Mouse (Mus musculus): ENCODE data around the gene Galm.

The Galm gene

DNA sequence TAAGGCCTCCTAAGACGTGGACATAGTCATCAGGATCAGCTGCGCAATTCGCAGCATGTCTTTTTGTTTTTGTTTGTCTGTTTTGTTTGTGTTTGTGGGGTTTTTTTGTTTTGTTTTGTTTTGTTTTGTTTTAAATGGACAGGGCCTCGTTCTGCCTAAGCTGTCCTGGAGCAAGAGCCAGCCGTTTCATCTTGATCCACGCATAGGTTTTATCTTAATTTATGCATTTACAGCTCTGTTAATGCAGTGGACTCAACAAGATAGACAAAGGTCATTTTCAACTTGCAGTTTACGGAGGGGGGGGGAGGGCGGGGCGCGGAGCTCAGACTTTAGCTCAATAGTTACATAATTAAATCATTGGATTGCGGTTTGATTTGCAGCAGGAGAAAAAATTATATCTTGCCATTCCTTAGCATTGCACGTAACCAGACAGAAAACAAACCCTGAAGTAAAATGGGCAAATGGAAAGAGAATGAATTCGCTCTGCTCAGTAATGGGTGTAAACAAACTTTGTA lies 1.3 kb downstream of the Galm start:
- DNase-seq (ENCODE audit: low read depth, low spot score), result no peak

DNA sequence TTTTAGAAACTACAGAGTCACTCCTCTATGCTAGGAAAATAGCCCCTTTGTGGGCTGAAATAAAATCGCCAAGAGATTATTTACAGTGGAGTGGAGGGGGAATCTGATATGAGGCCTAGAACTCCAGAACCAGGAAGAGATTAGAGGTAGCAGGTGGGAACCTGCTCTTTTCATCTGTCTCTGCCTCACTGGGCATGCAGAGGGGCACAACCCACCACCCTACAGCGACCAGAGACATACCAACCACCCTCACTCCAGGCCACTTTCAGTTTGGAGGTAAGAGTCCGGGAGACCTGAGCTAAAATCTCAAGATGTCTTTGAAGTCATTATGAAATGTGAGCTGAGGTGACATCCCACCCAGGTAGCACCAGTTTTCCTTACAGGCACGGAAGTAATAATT lies 2.1 kb downstream of the Galm start:
- DNase-seq (ENCODE audit: low read depth, low spot score), result no peak

DNA sequence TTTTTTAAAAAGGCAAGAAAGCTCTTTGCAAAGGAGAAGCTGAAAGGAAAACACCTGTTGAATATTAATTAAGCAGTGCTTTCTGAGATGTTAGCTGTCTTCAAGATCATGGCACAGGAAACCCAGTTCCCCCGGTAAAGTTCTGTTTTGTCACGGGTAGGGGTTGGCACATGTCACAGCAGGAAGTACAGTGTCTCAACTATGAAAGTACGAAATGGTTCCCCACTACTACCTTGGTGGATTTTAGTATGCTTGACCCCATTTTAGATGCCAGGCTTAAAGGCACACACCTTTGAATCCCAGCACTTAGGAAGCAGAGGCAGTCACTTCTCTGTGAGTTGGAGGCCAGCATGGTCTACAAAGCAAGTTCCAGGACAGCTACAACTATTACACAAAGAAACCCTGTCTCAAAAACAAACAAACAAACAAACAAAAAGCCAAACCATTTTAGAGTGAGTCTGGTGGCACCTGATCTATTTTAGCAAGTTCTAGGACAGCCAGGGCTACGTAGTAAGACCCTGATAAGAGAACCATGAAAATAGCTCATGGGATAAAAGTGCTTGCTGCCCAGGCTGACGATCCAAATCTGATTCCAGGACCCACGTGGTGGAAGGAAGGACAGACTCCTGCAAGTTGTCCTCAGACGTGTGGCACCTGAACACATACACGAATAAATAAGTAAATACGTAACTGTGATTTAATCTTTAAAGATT lies 3.6 kb downstream of the Galm start:
- no peak for DNase-seq (ENCODE audit: low read depth, low spot score)

DNA sequence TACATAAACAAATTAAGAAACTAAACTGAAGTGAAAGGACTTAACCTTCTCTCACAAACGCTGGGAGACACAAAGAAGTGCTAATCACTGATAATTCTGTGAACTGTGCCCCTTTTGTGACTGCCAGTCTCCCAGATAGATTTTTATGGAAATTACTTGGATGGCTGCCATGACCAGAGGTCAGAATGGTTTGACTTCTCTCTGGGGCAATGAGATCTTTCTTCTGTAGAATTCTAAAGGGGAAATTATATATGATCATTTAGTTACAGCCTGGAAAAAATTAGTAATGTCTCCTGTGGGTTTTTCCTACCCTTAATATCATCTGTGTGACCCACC lies 4.1 kb downstream of the Galm start:
- DNase-seq (ENCODE audit: low read depth, low spot score), result no peak

DNA sequence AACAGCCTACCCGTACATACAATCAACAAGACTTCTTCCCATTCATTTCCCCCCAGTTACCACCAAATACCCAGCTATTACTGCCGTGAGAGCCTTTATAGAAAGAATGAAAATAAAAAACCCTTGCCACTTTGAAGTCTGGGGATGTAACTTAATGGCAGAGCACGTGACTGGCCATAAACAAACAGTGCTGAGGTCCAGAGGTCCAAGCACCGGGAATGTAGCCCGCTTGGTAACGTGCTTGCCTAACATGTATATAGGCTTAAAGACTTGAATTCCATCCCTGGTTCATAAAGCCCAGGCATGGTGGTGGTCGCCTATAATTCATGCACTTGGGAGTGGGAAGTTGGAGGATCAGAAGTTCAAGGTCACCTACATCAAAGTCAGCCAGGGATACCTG lies 4.6 kb downstream of the Galm start:
- DNase-seq (ENCODE audit: low read depth, low spot score), result no peak

DNA sequence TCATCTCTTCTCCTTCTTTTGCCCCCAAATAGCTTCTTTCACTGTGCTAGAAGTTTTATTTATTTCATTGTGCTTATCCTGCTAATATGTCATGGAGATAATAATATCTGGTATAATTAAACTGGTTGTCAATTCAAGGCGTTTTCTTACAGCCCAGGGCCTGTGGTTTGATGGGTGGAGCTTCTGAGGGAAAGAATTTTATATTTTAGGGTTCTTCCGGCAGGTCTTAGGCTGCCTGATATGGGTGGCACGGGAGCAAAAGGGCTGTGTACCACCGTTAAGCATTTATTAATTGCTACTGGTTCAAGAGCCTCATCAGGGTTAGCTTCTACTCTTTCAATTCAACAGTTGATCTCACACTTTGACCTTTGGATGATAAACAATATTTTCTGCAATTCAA lies 5.2 kb downstream of the Galm start:
- DNase-seq (ENCODE audit: low read depth, low spot score), result no peak

DNA sequence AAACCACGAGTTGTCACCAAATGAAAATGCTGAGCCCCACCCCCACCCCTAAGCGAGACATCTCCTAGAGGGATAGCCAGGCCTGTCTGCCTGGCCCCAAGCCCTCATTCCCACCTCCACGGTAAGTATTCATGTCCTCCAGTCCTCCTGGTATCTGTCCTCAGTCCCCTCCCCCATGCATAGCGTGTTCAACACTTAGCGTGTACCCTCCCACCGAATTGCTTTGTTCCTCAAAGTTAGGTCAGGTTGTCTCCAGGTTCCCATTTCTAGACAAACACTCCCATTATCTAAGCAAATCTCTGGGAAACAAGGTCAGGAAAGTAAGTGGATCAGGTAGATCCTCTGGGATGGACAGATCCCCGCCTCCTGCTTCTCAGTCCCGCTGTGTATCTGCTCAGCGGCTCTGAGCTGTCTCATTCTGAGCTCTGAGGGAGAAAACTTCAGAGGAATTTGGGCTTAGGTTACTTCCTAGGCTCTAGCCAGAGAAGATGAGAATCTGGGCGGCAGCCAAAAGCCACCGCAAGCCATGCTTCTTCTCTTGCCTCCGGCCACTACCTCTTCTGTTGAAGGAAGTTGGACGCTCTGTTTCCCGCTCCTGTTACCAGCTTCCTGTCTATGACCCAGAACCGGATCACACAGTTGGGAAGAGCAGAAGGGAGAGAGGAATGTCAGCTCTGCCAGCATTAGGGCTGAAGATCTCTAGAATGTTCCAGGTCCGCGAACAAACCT lies 11.3 kb downstream of the Galm start:
- DNase-seq (ENCODE audit: low read depth, low spot score), result no peak

DNA sequence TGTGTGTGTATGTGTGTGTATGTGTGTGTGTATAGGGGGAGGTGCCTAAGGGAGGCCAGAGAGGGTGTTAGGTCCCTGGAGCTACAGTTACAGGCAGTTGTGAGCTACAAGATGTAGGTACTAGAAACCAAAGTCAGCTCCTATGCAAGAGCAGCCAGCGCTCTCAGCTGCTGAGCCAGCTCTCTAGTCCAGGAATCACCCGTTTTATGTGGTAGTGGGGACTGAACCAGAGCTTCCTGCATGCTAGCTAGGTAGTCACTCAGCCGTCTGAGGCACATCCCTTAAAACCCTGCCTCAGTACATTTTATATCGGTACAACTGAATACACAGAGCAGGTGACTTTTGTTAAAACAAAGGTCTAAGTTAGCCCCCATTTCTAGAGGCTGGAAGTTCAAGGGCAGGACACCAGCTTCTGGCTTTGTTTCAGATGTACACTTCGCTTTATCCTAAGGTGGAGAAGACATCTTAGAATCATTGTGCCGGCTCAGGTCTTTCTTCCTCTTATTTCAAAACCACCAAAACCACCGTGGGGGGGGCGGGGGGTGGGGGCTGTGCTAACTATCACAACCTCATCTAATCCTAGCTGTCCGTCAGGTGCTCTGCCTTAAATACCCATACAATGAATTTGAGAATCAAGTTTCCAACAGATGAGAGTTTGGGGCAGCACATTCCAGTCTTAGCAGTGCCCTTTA lies 12.6 kb downstream of the Galm start:
- DNase-seq (ENCODE audit: low read depth, low spot score), result no peak

DNA sequence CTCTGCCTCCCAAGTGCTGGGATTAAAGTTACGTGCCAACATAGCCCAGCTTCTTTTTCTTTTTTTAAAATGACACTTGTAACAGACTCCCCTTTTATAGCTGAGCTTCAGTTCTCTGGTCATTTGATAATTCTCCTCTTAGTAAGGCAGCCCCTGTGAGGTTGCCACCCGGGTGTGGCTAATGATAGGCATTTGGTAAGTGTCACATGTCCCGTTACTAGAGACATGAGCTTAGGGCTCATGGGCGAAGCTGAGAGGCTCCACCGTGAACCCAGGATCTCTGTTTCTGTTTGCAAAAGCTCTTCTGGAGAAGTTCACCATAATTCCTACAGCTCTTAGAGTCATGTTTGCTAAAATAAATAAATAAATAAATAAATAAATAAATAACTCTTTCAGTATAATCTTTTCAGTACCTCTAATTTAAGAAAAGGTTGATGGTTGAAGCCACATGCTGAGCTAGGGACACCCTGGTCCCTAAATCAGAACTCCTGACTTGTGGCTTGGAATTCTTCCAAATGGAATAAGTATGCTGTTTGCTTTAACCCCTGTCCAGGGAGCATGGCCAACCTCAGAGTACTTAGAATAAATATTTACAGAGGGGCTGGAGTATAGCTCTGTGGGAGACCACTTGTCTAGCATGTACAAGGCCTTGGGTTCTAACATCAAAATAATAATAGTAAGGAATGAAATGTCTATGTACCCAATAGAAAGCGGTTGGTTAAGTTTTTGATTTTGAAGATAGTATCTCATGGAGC lies 16.4 kb downstream of the Galm start:
- no peak for DNase-seq (ENCODE audit: low read depth, low spot score)

DNA sequence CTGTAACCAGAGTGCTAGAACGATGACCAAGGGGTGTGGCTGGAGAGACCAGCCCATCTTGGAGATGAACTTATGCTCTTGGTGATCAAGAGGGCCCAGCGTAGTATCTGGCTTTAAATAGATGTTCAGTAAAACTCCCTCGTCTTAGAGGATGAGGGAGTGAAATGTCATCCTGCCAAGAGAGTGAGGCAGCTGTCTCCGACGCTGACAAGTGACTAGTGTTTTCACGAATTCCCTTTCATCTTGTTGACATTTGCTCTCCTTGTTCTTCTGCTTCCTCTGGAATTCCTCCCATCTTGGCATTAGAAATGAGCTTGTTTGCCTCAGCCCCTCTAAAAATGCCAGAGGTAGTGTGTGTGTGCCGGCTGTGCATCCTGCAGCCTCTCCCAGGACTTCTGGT lies 17.9 kb downstream of the Galm start:
- DNase-seq (ENCODE audit: low read depth, low spot score), result no peak

DNA sequence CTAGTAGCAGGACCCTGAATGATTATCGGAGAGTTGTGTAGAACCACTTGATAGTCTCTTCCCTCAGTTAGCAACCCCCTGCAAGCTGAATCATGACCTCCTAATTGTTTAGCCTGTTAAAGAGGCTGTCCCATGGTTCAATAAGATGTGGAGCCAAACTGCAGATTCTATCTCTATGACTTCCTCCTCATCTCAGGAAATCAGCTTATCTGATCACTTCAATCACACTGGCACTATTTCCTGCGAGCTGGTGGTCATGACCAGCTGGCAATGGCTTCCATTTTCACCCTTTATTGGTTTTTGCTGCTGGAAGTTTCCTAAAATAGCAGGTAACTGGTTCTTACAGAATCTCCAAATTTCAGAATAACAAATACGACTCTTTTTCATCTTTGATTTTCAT lies 18.5 kb downstream of the Galm start:
- DNase-seq (ENCODE audit: low read depth, low spot score), result no peak

DNA sequence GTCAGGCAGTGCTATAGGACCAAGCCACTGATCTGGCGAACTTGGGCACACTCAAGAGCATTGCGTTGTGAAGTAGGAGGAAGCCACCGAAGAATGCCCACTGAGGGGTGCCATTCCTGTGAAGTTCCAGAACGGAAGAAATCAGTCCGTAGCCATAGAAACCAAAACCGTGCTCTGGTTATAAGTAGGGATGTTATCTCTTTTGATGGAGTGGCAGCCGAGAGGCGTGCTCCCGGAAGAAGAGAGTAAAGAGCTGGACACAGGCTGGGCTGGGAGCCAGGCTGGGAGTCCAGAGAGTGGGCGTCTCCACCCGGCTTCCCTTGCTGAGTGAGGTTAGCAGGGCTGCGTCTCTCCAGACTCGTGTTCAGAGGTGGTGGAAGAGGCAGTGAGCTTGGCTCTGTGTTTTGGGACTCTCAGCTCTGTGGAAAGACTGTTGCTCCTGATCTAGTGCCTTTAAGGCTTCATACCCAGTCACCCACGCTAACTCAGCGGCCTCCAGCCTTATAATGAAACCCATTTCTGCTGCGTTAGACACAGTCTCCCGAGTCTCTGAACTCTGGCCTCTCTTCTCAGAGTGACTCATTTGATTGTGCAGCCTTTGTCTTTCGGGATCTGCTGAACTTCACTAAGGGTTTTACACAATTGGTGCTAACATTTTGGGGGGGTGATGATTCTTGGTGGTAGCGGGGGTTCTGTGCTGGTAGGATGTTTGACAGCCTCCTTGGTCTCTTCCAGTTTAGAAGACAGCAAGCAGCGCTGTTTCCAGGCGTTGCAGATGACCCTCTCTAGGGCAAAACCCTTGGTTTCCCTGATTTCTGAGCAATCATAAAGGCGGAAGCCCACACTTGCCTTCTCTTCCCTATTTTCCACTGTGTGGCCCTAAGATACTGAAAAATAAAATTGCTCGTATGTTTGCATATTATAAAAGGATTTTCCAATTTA lies 21.1 kb downstream of the Galm start:
- DNase-seq (ENCODE audit: low read depth, low spot score), result no peak

DNA sequence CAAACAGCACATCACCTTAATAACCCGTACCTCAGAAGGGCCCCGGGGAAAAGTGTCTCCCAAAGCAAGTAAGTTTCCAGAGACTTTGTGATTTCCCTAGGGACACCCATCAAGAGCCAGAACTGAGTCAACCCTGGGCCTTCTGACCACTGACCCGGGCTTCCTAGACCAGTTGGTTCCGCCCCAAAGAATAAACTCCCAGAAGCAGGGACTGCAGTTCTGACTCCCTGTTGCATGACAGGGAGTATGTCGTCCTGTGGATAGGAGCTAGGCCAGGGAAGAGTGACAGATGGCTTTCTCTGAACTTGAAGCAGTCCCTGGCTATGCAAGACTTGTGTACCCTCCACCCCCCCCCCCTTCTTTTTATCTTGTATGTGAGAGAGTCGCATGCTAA lies 21.7 kb downstream of the Galm start:
- DNase-seq (ENCODE audit: low read depth, low spot score), result no peak

DNA sequence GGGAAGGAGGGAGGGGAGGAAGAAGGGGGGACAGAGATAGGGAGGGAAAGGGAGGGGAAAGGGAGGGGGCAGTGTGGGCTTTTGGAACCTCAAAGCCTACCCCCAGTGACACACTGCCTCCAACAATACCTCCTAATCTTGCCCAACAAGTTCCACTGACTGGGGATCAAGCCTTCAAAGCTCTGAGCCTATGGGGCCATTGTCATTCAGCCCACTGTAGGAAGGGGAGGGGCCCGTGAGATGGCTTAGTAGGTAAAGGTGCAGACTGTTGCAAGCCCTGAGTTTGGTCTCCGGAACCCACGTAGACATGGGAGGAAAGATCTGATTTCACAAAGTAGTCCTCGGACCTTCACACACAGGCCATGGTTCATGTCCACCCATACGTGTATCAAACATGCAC lies 24.1 kb downstream of the Galm start:
- no peak for DNase-seq (ENCODE audit: low read depth, low spot score)

DNA sequence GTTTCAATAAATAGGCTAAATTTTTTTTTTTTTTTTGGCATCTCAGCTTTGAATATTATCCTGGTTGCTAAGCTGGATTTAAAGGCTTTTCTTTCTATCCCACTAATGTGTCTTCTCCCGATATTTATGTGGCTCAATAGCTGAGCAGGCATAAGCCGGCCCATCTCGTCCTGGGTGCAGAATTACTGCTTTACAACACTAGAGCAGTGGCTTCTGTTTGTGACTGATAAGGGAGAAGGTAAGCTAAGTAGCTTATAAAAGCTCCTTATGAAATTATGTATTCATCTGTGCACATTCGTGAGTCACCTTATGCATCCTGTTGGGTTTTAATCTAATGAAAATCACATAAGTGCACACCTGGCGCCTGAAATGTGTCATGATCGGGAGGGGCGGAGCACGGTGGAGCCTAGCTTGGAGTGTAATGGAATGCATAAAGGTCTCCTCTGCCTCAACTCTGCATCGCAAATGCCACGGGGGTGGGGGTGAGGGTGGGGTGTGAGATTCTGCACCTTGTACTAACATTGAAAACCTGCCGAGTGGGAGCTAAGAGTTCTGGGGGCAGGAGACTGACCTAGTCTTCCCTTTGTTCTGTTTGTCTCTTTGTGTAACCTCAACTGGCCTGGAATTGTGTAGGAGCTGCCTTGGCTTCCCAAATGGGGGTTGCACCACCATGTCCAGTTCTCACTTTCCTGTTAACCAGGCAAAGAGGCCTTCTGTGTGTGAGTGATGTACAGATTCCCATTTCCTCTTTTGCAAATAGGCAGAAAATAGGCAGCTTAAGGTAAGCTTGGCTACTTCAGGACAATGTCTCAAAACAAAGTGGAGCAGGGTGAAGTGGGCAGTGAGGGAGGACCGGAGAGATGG lies 25.7 kb downstream of the Galm start:
- DNase-seq (ENCODE audit: low read depth, low spot score), result no peak

DNA sequence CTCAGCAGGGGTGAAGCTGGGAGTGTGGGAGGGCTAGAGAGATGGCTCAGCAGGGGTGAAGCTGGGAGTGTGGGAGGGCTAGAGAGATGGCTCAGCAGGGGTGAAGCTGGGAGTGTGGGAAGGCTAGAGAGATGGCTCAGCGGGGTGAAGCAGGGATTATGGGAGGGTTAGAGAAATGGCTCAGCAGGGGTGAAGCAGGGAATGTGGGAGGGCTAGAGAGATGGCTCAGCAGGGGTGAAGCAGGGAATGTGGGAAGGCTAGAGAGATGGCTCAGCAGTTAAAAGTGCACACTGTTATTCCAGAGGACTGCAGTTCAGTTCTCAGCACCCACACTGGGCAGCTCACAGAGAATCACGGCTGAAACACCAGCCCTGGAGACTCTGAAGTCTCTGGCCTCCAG lies 26.4 kb downstream of the Galm start:
- no peak for DNase-seq (ENCODE audit: low read depth, low spot score)

DNA sequence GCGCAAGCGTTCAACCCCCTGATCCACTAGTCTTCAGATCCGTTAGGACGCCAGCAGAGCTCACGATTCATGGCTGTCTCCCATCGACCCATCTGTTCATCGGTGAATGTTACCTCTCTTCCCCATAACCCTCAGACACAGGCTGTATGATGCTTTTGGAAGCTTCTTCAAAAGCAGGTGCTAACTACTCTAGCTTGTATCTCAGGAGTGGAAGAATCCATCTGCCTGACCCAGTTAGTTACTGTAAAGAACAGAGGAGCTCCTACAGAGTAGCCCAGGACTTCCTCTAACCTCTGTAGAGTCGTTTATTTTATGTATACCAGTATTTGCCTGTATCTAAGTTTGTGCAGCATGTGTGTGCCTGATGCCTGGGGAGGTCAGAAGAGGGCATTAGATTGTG lies 29.6 kb downstream of the Galm start:
- DNase-seq (ENCODE audit: low read depth, low spot score), result no peak

DNA sequence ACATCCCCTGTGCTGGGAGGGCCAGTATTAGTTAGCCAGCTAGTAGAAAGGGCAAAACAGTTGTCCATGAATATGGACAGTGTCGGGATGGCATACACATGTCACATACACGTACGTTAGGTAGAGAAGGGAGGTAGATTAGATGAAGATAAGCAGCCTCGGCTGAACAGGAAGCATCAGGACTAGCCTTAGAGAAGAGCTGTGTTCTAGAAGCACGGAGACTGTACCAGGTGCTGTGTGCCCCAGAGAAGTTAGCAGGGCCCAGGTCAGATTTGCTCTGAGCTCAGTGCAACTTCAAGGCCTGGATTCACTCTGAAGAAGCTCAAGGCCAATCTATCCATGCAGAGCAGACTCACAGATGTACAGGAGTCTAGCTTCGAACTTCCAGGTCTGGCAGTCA lies 30.2 kb downstream of the Galm start:
- no peak for DNase-seq (ENCODE audit: low read depth, low spot score)

DNA sequence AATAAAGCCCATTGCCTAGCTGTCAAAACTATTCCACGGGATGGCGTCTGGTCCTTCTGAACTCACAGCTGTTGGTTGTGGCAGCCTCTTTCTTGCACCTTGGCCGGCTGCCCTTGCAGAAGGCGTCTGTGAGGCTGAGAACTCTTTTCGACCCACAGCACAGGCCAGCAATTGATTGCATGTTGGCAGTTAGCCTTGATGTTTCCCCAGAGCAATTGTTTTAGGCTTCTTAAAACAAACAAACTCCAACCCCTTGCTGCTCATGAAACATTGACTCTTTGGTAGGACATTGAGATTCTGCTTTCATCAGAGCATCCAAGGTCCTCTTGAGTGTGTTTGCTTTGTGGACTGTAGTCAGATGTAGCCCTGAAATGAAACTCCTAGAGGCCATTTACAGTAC lies 33.2 kb downstream of the Galm start:
- no peak for DNase-seq (ENCODE audit: low read depth, low spot score)

DNA sequence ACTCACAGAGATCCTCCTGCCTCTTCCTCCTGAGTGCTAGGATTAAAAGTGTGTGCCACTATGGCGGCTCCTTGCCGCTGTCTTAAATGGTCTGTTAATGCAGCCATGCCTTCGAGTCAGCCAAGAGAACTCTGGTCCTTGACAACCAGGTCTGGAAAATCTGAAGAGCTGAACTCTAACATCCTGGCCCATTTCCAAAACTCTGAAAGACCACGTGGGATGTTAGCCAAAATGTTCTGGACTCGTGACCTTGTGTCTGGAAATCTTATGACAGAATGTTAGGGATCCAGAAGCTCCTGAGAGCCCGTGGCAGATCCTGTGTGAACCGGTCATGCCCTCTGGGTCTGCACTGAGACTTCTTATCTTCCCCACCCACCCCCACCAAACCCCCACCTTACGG lies 36.7 kb downstream of the Galm start:
- no peak for DNase-seq (ENCODE audit: low read depth, low spot score)

All from retina, adult 2 months (tissue).